Mouse (Mus musculus) adrenal gland, adult 8-10 months (tissue): ENCODE data around the gene 4921517D22Rik. TPM values are rescaled to one million over a fixed set of nuclear protein-coding genes. Genes with fewer than 3 reads are reported as not detected.

Experiments used
- DNase-seq: peaks from one replicate; pipeline ENCODE4 v3.0.0; 2022
- total RNA-seq, 4 experiments: library from RNA; stranded (reverse); gene quantifications; 2 replicates each; pipeline ENCODE4 v1.2.4; 2022

Gene 4921517D22Rik
- total RNA-seq, 4 experiments from 2014 or later, result not detected

DNA sequence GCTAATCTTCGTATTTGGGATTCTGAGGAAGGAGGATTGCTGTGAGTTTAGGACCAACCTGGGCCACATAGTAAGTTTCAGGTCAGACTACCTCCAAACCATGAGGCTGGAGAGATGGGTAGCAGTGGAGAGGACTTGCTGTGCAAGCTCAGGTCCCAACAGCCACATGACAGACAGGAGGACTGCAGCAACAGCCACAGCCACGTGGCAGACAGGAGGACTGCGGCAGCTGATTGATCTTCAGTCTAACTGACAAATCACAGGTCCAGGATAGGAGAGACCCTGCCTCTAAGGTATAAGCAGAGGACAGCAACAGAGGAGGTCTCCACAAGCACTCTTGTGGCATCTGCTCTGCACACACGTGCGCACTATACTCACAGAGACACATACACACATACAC is 36.1 kb downstream of the 4921517D22Rik start:
- no peak for DNase-seq

DNA sequence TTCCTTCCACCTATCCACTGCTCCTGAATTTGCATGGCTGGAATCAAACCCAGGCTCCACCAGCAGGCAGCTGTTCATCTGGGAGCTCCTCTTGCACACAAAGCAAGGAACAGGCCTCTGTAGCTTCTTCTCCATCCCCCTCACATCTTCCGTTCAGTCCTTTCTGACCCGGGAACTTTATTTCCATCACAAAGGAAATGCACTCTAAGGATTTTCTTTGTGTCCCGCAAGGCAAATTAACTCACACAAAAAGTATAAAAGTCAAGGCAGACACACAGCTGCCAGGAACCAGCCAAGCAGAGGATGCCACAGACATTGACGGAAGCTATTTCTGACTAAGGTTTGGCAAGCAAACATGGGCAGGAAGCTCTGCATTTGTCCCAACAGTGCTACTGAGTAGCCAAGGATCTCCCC is 36.9 kb downstream of the 4921517D22Rik start:
- no peak for DNase-seq

DNA sequence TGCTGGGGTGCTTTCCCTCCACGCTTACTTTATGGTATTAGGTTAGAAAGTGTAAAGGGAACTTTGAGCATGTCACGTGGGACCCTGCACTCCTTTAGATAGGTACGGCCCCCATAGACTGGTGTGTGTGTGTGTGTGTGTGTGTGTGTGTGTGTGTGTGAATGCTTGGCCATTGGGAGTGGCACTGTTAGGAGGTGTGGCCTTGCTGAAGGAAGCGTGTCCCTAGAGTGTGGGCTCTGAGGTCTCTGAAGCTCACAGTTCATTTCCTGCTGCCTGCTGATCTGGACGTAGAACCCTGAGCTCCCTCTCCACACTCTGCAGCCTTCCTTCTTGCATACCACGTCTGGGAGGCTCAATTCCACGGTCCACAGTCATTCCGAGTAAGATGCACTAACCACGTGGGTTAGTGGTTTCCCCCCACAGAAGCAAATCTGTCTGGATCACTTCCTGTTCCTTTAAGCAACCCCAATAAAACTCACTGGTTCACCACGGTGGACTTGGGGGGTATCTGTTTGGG is 37.5 kb downstream of the 4921517D22Rik start:
- no peak for DNase-seq

DNA sequence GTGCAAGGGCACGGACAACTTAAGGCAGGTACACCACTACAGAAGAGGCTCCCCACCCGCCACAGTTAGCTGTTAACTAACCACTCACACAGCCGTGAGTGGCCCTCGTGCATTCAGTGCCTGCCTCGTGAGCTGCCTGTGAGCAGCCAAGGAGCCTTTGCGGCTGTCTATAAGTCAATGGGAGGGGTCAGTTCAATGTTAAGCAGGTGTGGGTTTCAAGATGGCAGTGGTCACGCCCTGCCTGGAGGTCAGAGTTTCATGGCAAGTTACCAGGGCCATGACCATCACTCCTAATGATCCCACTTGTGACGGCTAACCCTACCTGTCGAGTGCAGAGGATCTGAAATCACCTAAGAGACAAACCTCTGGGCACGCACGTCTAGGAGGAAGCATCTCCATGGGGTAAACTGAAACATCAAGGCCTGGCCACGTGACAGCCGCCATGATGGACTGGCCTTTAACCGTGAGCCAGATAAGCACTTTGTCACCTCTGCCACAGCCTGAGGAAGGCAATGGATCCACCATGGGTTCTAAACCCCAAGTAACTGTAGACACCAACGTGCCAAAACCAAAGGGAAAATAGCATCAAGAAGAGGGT is 38.1 kb downstream of the 4921517D22Rik start:
- no peak for DNase-seq

DNA sequence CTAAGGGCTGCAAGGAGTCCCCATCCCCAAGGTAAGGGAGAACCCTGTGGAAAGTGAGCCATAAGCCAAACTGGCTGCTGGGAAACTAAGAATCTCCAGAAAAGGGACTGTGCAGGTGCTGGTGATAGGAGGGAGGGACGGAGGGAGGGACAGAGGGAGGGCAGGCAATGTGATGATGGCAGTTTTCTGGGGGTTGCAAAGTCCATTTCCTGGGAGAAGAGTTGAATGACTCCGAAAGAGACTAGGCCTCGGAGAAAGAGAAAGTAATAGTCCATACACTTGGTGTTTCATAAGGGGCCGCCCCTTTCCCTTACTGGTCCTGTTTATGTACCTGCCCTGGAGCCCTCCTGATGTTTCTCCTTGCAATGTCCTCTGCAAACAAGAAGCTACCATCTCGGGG is 39.4 kb downstream of the 4921517D22Rik start:
- no peak for DNase-seq

DNA sequence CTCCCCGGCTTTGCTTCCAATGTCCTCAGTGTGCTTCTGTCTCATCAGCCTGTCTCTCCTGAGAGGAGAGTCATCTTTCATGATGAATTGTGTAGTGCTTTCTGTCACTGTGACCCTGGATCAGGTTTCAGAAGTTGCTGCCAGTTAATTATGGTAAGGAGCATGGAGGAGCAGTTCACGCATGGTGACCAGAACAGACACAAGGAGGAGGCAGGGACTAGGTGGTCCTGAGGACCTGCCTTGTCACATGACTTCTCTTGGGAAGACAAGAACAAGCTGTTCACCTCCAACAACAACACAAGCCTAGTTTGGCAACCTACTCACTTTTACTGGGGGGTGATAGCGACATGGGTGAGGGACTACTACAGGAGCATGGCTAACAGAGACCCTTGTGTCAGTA is 40.8 kb downstream of the 4921517D22Rik start:
- no peak for DNase-seq

DNA sequence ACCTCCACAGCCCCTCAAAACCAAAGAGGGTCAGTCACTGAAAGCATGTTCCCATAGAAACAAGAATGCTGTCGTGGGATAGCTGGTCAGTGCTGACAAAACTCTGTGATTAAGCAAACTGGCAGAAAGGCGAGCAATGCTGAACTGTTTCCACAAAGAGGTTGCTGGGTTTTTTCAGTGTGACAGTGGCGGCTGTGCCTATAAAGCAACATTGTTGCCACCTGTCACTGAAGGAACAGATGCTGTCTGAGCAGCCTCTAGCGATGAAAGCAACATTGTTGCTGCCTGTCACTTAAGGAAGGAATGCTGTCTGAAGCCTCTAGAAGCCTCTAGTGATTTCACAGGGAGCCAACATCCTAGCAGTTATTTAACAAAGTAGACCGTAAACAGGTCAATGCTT is 41.3 kb downstream of the 4921517D22Rik start:
- no peak for DNase-seq

DNA sequence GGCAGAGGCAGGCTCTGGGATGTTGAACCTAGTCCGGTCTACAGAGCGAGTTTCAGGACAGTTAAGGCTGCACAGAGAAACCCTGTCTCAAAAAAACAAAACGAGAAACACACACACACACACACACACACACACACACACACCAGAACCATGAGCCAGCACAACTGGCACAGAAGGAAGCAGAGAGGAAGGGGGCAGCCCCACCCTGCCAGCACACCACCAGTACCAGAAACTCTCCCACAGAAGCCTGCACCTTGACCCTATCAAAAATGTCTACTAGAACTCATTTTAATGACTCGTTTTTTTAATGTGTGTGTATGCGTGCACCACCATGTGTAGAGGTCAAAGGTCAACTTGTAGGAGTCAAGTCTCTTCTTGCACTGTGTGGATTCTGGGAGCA is 44.1 kb downstream of the 4921517D22Rik start:
- no peak for DNase-seq

DNA sequence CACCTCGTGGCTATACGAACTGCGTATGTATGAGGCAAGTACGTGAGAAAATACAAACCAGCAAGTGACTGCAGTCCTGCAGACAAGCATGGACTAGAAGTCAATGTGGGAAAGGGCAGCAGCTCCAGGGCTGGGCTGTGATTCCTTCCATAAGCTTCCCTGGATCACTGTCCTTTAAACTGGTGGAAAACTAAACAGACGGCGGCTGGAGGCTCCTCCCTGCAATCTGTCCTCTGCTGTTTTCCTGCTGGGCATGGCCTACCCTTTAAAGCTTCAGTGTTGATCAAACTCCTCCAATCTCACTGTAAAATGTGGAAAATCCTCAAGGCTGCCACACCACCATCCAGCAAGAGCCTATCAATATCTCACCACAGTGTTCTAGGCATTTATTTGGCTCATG is 45.3 kb downstream of the 4921517D22Rik start:
- DNase-seq, result no peak

DNA sequence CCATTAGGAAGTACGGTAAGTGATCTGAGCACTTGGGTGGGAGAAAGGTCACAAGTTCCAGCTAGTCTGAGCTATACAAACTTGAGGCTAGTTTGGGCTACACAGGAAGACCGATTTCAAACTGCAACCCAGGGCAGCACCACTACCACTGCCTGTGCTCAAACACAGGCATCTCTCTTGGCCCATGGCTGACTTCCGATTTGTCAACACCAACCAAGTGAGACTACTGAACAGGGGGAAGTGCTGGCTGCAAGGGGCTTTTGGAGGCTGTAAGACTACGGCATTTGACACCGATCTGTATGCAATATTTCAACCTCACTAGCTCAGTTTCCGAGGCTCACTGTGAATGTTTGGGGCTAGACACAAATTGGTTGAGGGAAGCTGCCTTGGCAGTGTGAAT is 46.4 kb downstream of the 4921517D22Rik start:
- DNase-seq, result no peak

DNA sequence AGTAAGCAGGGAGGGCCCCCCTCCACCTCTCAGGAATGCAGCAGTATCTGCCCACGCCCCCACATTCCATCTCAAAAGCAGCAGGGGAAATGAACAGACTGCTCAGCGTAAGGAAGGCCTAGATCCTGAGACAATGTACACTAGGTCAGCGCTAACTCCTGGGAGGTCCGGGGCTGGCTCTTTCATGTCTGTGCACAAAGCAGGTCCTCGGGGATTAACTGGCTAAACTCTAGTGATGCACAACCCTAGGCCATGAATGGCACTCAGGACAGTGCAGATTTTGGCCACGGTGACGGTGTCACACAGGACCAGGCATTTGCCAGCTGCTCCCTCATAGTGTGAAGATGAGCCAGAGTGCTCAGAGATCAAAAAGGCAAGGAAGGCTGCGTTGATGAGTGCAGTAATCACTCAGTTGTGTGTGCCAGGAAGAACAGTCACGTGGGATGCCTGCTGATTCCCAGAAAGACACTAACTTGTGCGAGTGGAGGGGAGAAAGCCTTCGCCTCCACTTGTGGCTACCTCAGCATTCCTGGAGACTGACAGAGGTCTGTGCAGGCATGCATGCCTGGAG is 47.1 kb downstream of the 4921517D22Rik start:
- DNase-seq, result no peak

DNA sequence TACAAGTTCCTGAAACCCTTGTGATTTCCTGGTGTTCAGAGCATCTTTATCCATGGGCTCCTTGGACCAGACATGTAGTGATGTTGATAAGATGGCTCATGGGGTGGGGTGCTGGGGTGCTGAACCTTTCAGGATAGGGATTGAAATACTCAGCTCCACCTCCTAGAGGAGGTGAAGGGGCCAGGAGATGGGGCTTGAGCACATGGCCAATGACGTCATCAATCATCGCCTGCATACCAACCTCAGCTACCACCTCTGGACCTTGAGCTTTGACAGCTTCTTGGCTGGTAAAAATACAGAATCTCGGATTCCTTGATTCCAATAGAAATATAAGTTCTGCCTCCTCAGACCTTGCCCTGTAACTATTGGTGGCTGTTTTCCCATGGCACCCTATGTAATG is 48.4 kb downstream of the 4921517D22Rik start:
- no peak for DNase-seq

DNA sequence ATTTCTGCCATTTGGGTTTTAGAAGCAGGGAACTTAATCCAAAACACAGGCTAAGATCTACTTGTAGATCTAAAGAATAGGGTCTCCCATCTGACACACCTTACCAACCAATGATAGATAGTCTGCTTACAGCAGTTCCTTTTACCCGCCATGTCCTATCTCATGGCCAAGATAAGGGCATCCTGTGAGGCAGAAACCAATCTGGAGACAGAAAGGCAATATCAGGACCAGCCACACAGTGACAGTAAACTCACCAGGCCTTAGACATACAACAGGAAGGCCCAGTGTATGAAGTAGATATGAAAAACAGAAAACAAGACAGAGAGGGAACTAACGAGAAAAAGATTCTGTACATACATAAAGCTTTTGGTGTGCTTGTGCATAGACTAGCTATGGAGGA is 51.1 kb downstream of the 4921517D22Rik start:
- no peak for DNase-seq

DNA sequence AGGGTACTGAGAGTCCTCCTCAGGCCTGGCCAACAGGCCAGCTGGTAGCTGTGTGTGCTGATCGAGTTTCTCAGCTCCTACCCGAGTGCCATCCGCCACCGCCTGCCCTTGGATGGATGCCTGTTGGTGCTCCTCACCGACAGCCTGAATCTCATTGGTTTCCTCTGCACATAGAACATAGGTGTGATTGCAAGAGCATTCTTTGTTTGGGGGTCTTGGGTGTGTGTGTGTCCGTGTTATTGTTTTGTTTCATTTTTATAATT is 53.8 kb downstream of the 4921517D22Rik start:
- DNase-seq, result no peak

DNA sequence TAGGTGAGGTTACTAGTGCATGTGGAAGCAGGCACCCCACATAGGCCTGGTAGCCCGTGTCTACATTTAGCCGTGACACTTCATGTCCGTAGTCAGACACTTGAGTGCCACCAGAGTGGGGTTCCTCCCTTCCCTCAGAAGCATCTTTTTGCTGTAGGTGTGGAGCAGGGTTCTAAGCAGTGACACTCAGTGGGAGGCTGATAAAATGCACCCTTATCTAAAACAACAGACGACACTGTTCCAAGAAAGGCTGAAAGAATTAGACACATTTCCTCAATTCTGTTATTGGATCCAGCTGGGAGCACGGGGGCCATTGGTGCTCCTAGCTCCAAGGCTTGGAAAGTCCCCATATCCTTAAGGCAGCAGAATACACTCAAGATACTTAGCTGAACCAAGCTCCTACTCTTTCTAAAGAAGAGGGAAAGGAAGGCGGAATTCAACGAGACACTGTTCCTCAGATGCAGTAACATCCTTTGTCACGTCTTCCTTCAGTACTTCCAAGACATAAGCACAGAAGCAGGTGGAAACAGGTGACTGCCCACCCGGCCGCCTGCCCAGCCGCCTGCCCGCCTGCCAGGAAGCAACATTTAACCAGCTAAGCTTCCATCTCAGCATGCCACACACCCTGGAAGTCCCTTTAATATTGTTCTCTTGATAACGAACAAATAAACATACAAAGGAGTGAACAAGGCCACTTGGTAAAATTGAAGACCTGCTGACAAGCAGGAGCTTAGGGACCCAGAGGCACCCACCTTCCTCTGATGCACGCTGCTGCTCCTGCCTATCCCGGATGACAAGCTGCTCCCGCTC is 54.3 kb downstream of the 4921517D22Rik start:
- no peak for DNase-seq

DNA sequence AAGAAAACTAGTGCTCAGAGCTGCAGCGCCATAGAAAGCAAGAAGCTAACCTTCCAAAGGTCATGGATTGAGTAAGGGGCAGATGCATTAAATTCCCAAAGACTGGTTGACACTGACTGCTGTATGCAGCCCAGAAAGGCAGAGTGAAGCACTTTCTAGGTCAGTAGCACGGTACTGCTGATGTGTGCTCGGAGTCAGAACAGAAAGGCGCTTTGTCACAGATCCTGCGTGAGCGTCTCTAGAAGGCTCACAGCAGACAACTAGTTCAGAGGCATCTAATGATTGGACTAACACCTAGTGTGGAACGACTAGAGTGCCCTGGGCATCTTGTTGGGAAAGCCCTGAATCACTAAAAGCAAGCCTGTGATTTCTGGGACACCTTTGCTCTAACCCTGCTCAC is 56.1 kb downstream of the 4921517D22Rik start:
- DNase-seq, result no peak

Other genes starting within 250 kb of the 4921517D22Rik start
- gene Agtpbp1, start 108.9 kb downstream of the 4921517D22Rik start, total RNA-seq, result 10 to 100 TPM; 30.8 to 52.7 (median 43.7) TPM
- 10 to 100 TPM; 58.4 to 99.0 (median 93.4) TPM for gene Naa35, start 108.8 kb downstream of the 4921517D22Rik start, total RNA-seq
- gene Golm1, start 18.3 kb downstream of the 4921517D22Rik start, total RNA-seq, result 10 to 100 TPM in 1 of 4 experiments, 1 to 10 TPM in 3; 7.1 to 10.2 (median 8.1) TPM
- gene Spata31d1a, start 16.2 kb upstream of the 4921517D22Rik start, total RNA-seq, result not detected
- gene Spata31d1b, start 18.2 kb upstream of the 4921517D22Rik start, total RNA-seq, result not detected
- gene Spata31d1d, start 37.6 kb upstream of the 4921517D22Rik start, total RNA-seq, result not detected
- under 1 TPM in 2 of 4 experiments, not detected in 2; 0.09 to 0.48 TPM for gene 1700014D04Rik, start 52.6 kb upstream of the 4921517D22Rik start, total RNA-seq
- 10 to 100 TPM; 66.6 to 87.4 (median 84.9) TPM for gene Isca1, start 75.7 kb upstream of the 4921517D22Rik start, total RNA-seq
- not detected for gene Gm49354, start 88.1 kb upstream of the 4921517D22Rik start, total RNA-seq
- 10 to 100 TPM; 68.7 to 86.7 (median 74.9) TPM for gene Tut7, start 129.0 kb upstream of the 4921517D22Rik start, total RNA-seq